Mouse (Mus musculus): ENCODE measurements around the gene Clint1. TPM values are rescaled to one million over a fixed set of nuclear protein-coding genes. Genes with fewer than 3 reads are reported as not detected.

The Clint1 gene
- polyA plus RNA-seq, 1 experiment from 2014 or later: 111 TPM

GRCm38 (mm10) chr11:45817996-45818395, 33.9 kb upstream of the Clint1 start:
- 69% methylated on average over 3 of the region's 3 CpGs for WGBS (ENCODE audit: insufficient replicate concordance)
- Histone ChIP-seq H3K4me3 (no peak overlapping the region), H3K9ac (no peak overlapping the region), H3K27me3 (replicated peaks) (no peaks in the 10 kb centered on the region; the same call in 1 of the 2 replicates), H3K9me3 (replicated peaks) (no peaks in the 10 kb centered on the region), H3K4me2 (no peak overlapping the region), H3K36me3 (no peaks in the 10 kb centered on the region), H3K4me1 (no peaks in the 10 kb centered on the region), H3K27ac (no peak overlapping the region)
- no peak for ATAC-seq

- no peak overlapping the region for H3K9ac ChIP-seq
- no peak overlapping the region for H3K4me2 ChIP-seq
- no peak overlapping the region for H3K4me3 ChIP-seq
- H3K36me3 ChIP-seq: no peaks in the 10 kb centered on the region
- H3K9me3 ChIP-seq (replicated peaks): no peaks in the 10 kb centered on the region
- no peak for ATAC-seq
- no peaks in the 10 kb centered on the region; the same call in 1 of the 2 replicates for H3K27me3 ChIP-seq (replicated peaks)
- no peak overlapping the region for H3K27ac ChIP-seq
- H3K4me1 ChIP-seq: no peaks in the 10 kb centered on the region
- 75% methylated on average over 6 of the region's 6 CpGs for WGBS (ENCODE audit: insufficient replicate concordance)
Measured at GRCm38 (mm10) chr11:45820930-45821329, 30.9 kb upstream of the Clint1 start.

- ATAC-seq: no peak
- H3K9ac ChIP-seq: no peak overlapping the region
- H3K4me3 ChIP-seq: no peak overlapping the region
- no peaks in the 10 kb centered on the region for H3K9me3 ChIP-seq (replicated peaks)
- no peak overlapping the region for H3K27ac ChIP-seq
- no peaks in the 10 kb centered on the region for H3K27me3 ChIP-seq (replicated peaks)
- H3K36me3 ChIP-seq: no peaks in the 10 kb centered on the region
- no peak overlapping the region for H3K4me2 ChIP-seq
- peaks cover 13% of the 10 kb centered on the region for H3K4me1 ChIP-seq
Measured at GRCm38 (mm10) chr11:45830112-45830511, 21.7 kb upstream of the Clint1 start.

GRCm38 (mm10) chr11:45830743-45831310, 21.0 kb upstream of the Clint1 start:
- Histone ChIP-seq H3K9me3 (replicated peaks) (no peaks in the 10 kb centered on the region), H3K9ac (no peak overlapping the region), H3K27ac (no peak overlapping the region), H3K4me3 (no peak overlapping the region), H3K36me3 (no peaks in the 10 kb centered on the region), H3K4me2 (no peak overlapping the region), H3K27me3 (replicated peaks) (no peaks in the 10 kb centered on the region), H3K4me1 (peaks cover 20% of the 10 kb centered on the region)
- whole genome bisulfite sequencing (ENCODE audit: insufficient replicate concordance): 63% methylated on average over 9 of the region's 9 CpGs
- ATAC-seq: no peak

- H3K4me2 ChIP-seq: no peak overlapping the region
- no peaks in the 10 kb centered on the region for H3K9me3 ChIP-seq (replicated peaks)
- no peaks in the 10 kb centered on the region for H3K27me3 ChIP-seq (replicated peaks)
- H3K4me1 ChIP-seq: peaks cover 27% of the 10 kb centered on the region
- no peak overlapping the region for H3K4me3 ChIP-seq
- 86% methylated on average over 15 of the region's 15 CpGs for WGBS (ENCODE audit: insufficient replicate concordance)
- no peak overlapping the region for H3K9ac ChIP-seq
- no peak for ATAC-seq
- no peaks in the 10 kb centered on the region for H3K36me3 ChIP-seq
- H3K27ac ChIP-seq: no peak overlapping the region
Measured at GRCm38 (mm10) chr11:45831476-45832143, 20.2 kb upstream of the Clint1 start.

GRCm38 (mm10) chr11:45835625-45836255, 16.1 kb upstream of the Clint1 start:
- Histone ChIP-seq H3K4me2 (no peak overlapping the region), H3K27me3 (replicated peaks) (no peaks in the 10 kb centered on the region), H3K4me3 (no peak overlapping the region), H3K9me3 (replicated peaks) (no peaks in the 10 kb centered on the region), H3K27ac (peak overlapping the region; percentile 5; the same call in 1 of the 2 replicates), H3K4me1 (peaks cover 49% of the 10 kb centered on the region), H3K9ac (no peak overlapping the region), H3K36me3 (no peaks in the 10 kb centered on the region)
- no peak for ATAC-seq
- 46% methylated on average over 4 of the region's 4 CpGs for WGBS (ENCODE audit: insufficient replicate concordance)

- H3K4me3 ChIP-seq: no peak overlapping the region
- WGBS (ENCODE audit: insufficient replicate concordance): 48% methylated on average over 5 of the region's 5 CpGs
- peaks cover 49% of the 10 kb centered on the region for H3K4me1 ChIP-seq
- H3K27me3 ChIP-seq (replicated peaks): no peaks in the 10 kb centered on the region
- peak; percentile 67 for ATAC-seq
- H3K27ac ChIP-seq: no peak overlapping the region
- H3K36me3 ChIP-seq: no peaks in the 10 kb centered on the region
- H3K4me2 ChIP-seq: no peak overlapping the region
- no peak overlapping the region for H3K9ac ChIP-seq
- H3K9me3 ChIP-seq (replicated peaks): no peaks in the 10 kb centered on the region
Measured at GRCm38 (mm10) chr11:45837257-45837817, 14.5 kb upstream of the Clint1 start.

- WGBS (ENCODE audit: insufficient replicate concordance): 60% methylated on average over 3 of the region's 3 CpGs
- H3K4me3 ChIP-seq: no peak overlapping the region
- H3K27me3 ChIP-seq (replicated peaks): no peaks in the 10 kb centered on the region
- no peak for ATAC-seq
- no peaks in the 10 kb centered on the region for H3K36me3 ChIP-seq
- H3K27ac ChIP-seq: no peak overlapping the region
- no peak overlapping the region for H3K9ac ChIP-seq
- peaks cover 47% of the 10 kb centered on the region for H3K4me1 ChIP-seq
- H3K9me3 ChIP-seq (replicated peaks): no peaks in the 10 kb centered on the region
- H3K4me2 ChIP-seq: no peak overlapping the region
Measured at GRCm38 (mm10) chr11:45838450-45838849, 13.4 kb upstream of the Clint1 start.

- no peak for ATAC-seq
- H3K4me3 ChIP-seq: no peak overlapping the region
- no peak overlapping the region for H3K4me2 ChIP-seq
- no peak overlapping the region for H3K9ac ChIP-seq
- no peaks in the 10 kb centered on the region for H3K36me3 ChIP-seq
- no peaks in the 10 kb centered on the region for H3K9me3 ChIP-seq (replicated peaks)
- 75% methylated on average over 3 of the region's 3 CpGs for WGBS (ENCODE audit: insufficient replicate concordance)
- H3K27ac ChIP-seq: no peak overlapping the region
- H3K4me1 ChIP-seq: peaks cover 34% of the 10 kb centered on the region
- H3K27me3 ChIP-seq (replicated peaks): no peaks in the 10 kb centered on the region
Measured at GRCm38 (mm10) chr11:45840332-45840731, 11.5 kb upstream of the Clint1 start.

GRCm38 (mm10) chr11:45846008-45846407, 5.8 kb upstream of the Clint1 start:
- 55% methylated on average over 3 of the region's 3 CpGs for WGBS (ENCODE audit: insufficient replicate concordance)
- no peak for ATAC-seq

GRCm38 (mm10) chr11:45847548-45847947, 4.3 kb upstream of the Clint1 start:
- Histone ChIP-seq H3K27ac (no peak overlapping the region), H3K9me3 (replicated peaks) (no peaks in the 10 kb centered on the region), H3K27me3 (replicated peaks) (no peaks in the 10 kb centered on the region), H3K9ac (no peak overlapping the region), H3K36me3 (no peaks in the 10 kb centered on the region), H3K4me2 (no peak overlapping the region), H3K4me1 (peaks cover 16% of the 10 kb centered on the region), H3K4me3 (no peak overlapping the region)
- ATAC-seq: no peak
- 54% methylated on average over 7 of the region's 7 CpGs for WGBS (ENCODE audit: insufficient replicate concordance)

More at GRCm38 (mm10) chr11:45846008-45846407, 5.8 kb upstream of the Clint1 start:
- H3K36me3 ChIP-seq: no peaks in the 10 kb centered on the region
- H3K9me3 ChIP-seq (replicated peaks): no peaks in the 10 kb centered on the region
- H3K4me2 ChIP-seq: no peak overlapping the region
- H3K4me3 ChIP-seq: no peak overlapping the region
- H3K27ac ChIP-seq: no peak overlapping the region
- no peaks in the 10 kb centered on the region for H3K27me3 ChIP-seq (replicated peaks)
- H3K4me1 ChIP-seq: peaks cover 16% of the 10 kb centered on the region
- H3K9ac ChIP-seq: no peak overlapping the region

GRCm38 (mm10) chr11:45848253-45848652, 3.6 kb upstream of the Clint1 start:
- H3K36me3 ChIP-seq: peaks cover 2% of the 10 kb centered on the region
- H3K9ac ChIP-seq: no peak overlapping the region
- peaks cover 20% of the 10 kb centered on the region for H3K4me1 ChIP-seq
- no peak overlapping the region for H3K4me3 ChIP-seq
- no peaks in the 10 kb centered on the region for H3K9me3 ChIP-seq (replicated peaks)
- H3K27me3 ChIP-seq (replicated peaks): no peaks in the 10 kb centered on the region
- no peak for ATAC-seq
- no peak overlapping the region for H3K4me2 ChIP-seq
- no peak overlapping the region for H3K27ac ChIP-seq
- WGBS (ENCODE audit: insufficient replicate concordance): 75% methylated on average over 12 of the region's 12 CpGs

All from liver, embryonic 12.5 days (tissue).